Mouse (Mus musculus) adrenal gland, adult 8-10 months (tissue): ENCODE results near the gene Slc22a18. TPM values are rescaled to one million over a fixed set of nuclear protein-coding genes. Genes with fewer than 3 reads are reported as not detected.
"Not testable (repeated sequence)": the region's sequence is repeated elsewhere in the genome, so short reads cannot be mapped to it uniquely, and the experiment has no call there.

Experiments
- DNase-seq: peaks from one replicate; pipeline ENCODE4 v3.0.0; 2022
- total RNA-seq, 4 experiments: library from RNA; stranded (reverse); gene quantifications; 2 replicates each; pipeline ENCODE4 v1.2.4; 2022

Gene Slc22a18
- total RNA-seq, 4 experiments from 2014 or later = 2.7 to 5.5 (median 3.6) TPM

- no peak for DNase-seq
Measured at GRCm38 (mm10) chr7:143505411-143505810, 31.9 kb downstream of the Slc22a18 start.

- DNase-seq = peak; percentile 51
Measured at GRCm38 (mm10) chr7:143505823-143506222, 32.3 kb downstream of the Slc22a18 start.

GRCm38 (mm10) chr7:143506271-143506670 lies 32.7 kb downstream of the Slc22a18 start:
- no peak for DNase-seq

GRCm38 (mm10) chr7:143506675-143507074 lies 33.1 kb downstream of the Slc22a18 start:
- peak; percentile 37 for DNase-seq

GRCm38 (mm10) chr7:143509566-143509965 lies 36.0 kb downstream of the Slc22a18 start:
- no peak for DNase-seq

- DNase-seq = no peak
Measured at GRCm38 (mm10) chr7:143510593-143511334, 37.2 kb downstream of the Slc22a18 start.

GRCm38 (mm10) chr7:143511335-143511712 lies 37.8 kb downstream of the Slc22a18 start:
- no peak for DNase-seq

- no peak for DNase-seq
Measured at GRCm38 (mm10) chr7:143513763-143514415, 40.4 kb downstream of the Slc22a18 start.

GRCm38 (mm10) chr7:143514416-143514768 lies 40.9 kb downstream of the Slc22a18 start:
- no peak for DNase-seq

- no peak for DNase-seq
Measured at GRCm38 (mm10) chr7:143519333-143519732, 45.8 kb downstream of the Slc22a18 start.

GRCm38 (mm10) chr7:143532410-143532809 lies 58.9 kb downstream of the Slc22a18 start:
- no peak for DNase-seq

- no peak for DNase-seq
Measured at GRCm38 (mm10) chr7:143533284-143533683, 59.7 kb downstream of the Slc22a18 start.

GRCm38 (mm10) chr7:143536251-143536650 lies 62.7 kb downstream of the Slc22a18 start:
- DNase-seq = no peak

- not testable (repeated sequence) for DNase-seq
Measured at GRCm38 (mm10) chr7:143538229-143538628, 64.7 kb downstream of the Slc22a18 start.

- DNase-seq = no peak
Measured at GRCm38 (mm10) chr7:143538671-143539070, 65.1 kb downstream of the Slc22a18 start.

- DNase-seq = no peak
Measured at GRCm38 (mm10) chr7:143544368-143544767, 70.8 kb downstream of the Slc22a18 start.

GRCm38 (mm10) chr7:143546554-143546953 lies 73.0 kb downstream of the Slc22a18 start:
- DNase-seq = no peak

- no peak for DNase-seq
Measured at GRCm38 (mm10) chr7:143548231-143548961, 74.9 kb downstream of the Slc22a18 start.

Other genes starting within 250 kb of the Slc22a18 start
- 1,000 to 10,000 TPM in 1 of 4 experiments, 100 to 1,000 TPM in 3; 211 to 1,262 (median 590) TPM for gene Cdkn1c, start 12.7 kb upstream of the Slc22a18 start, total RNA-seq
- gene Phlda2, start 29.4 kb downstream of the Slc22a18 start, total RNA-seq = 1 to 10 TPM in 2 of 4 experiments, under 1 TPM in 2; 0.49 to 5.2 (median 2.2) TPM
- 100 to 1,000 TPM; 132 to 141 (median 135) TPM for gene Nap1l4, start 75.4 kb downstream of the Slc22a18 start, total RNA-seq
- 10 to 100 TPM; 42.6 to 63.9 (median 48.2) TPM for gene Cars, start 126.4 kb downstream of the Slc22a18 start, total RNA-seq
- gene Tnfrsf26, start 155.0 kb downstream of the Slc22a18 start, total RNA-seq = 1 to 10 TPM in 3 of 4 experiments, under 1 TPM in 1; 0.77 to 1.5 (median 1.4) TPM
- 1 to 10 TPM; 4.2 to 8.6 (median 5.5) TPM for gene Tnfrsf22, start 175.9 kb downstream of the Slc22a18 start, total RNA-seq
- gene Tnfrsf23, start 212.1 kb downstream of the Slc22a18 start, total RNA-seq = 1 to 10 TPM; 3.0 to 4.8 (median 3.4) TPM